7 mouse cellular contexts compared by ENCODE assay signal in the genomic region with DNA sequence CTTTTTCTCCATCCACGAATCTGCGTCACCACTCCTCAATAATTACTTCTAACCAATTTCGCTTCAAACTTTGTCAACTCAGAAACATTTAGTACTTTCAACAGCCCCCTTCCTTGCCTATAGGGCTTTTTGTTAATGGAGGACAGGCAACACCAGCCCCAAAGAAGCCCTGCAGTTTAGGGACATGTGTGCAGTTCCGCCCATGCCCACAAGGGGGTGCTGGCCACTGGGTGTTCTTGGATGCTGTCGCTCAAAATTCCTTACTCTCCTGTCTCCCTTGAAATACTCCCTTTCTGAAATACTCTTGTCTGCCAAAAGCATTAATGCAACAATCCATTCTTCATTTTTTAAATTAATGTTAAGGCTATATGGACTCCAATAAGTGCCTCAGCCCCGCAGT.
DNase-seq lines count a peak whose midpoint lies in the region; ATAC-seq and TF ChIP-seq lines count a peak whose summit lies in the region.

No protein-coding gene starts in this region.

- DNase-seq in midbrain, embryonic 10.5 days (ENCODE audit: low spot score) = peak; percentile 64
- peak; percentile 44 for DNase-seq in MEL-GATA-1-ER (ENCODE audit: extremely low read depth, low read depth)
- peak; percentile 23 to 44 for DNase-seq in frontal cortex, postnatal 25 days (ENCODE audit: low spot score in 2 of 2)
- DNase-seq in left cerebral cortex, adult 2 months (ENCODE audit: extremely low spot score in 1 of 2, low spot score in 2 of 2) = peak; percentile 41 to 51

- no peak overlapping the region for H3K4me2 ChIP-seq in midbrain, embryonic 15.5 days

- 74% methylated on average over 6 of the region's 6 CpGs for WGBS in midbrain, embryonic 10.5 days
- WGBS in midbrain, embryonic 15.5 days = 77% methylated on average over 6 of the region's 6 CpGs
- 66% methylated on average over 6 of the region's 6 CpGs for WGBS in bone marrow, adult 2 months

- H3K9me3 ChIP-seq in midbrain, embryonic 10.5 days (replicated peaks) = no peaks in the 10 kb centered on the region
- H3K9me3 ChIP-seq in midbrain, embryonic 15.5 days = no peaks in the 10 kb centered on the region

- no peak for ATAC-seq in midbrain, embryonic 15.5 days (replicated peaks)
- ATAC-seq in neutrophil, adult 5-6 weeks (ENCODE audit: extremely low read depth, insufficient number of reproducible peaks, low FRiP score, poor library complexity, severe bottlenecking) = 0 out of 2 replicates have a peak, but pooled peaks have one; percentile 42

- no peak for TF ChIP-seq POLR2A in bone marrow, adult 2 months (IDR thresholded peaks at IDR 0.05; ENCODE audit: borderline replicate concordance, control insufficient read depth, low read depth, low read length)

- H3K4me3 ChIP-seq in midbrain, embryonic 10.5 days = no peak overlapping the region
- no peak overlapping the region for H3K4me3 ChIP-seq in midbrain, embryonic 15.5 days
- H3K4me3 ChIP-seq in bone marrow, adult 2 months (replicated peaks; ENCODE audit: control insufficient read depth, low read depth, low read length) = no peak overlapping the region
- H3K4me3 ChIP-seq in left cerebral cortex, adult 2 months = no peak overlapping the region

- intact Hi-C loops in left cerebral cortex, adult 2 months (cut with DNase I) = loop anchor here (5.0 kb wide), 2 partner anchors 147 to 402 kb away; partner anchors contain the start of gene Crim1

- TF ChIP-seq CTCF in bone marrow, adult 2 months (IDR thresholded peaks at IDR 0.05; ENCODE audit: control insufficient read depth, insufficient read depth, low read length) = peak; percentile 93
- TF ChIP-seq CTCF in left cerebral cortex, adult 2 months (IDR thresholded peaks at IDR 0.05) = peak; percentile 79

- H3K27ac ChIP-seq in midbrain, embryonic 10.5 days (replicated peaks) = 0 out of 2 replicates have a peak overlapping the region, but pooled peaks have one; percentile 23
- H3K27ac ChIP-seq in midbrain, embryonic 15.5 days = no peak overlapping the region
- H3K27ac ChIP-seq in bone marrow, adult 2 months (ENCODE audit: control insufficient read depth, insufficient read depth, low read depth, low read length, poor library complexity) = no peak overlapping the region
- no peak overlapping the region for H3K27ac ChIP-seq in left cerebral cortex, adult 2 months

- H3K27me3 ChIP-seq in midbrain, embryonic 10.5 days (ENCODE audit: low read depth, poor library complexity, severe bottlenecking) = no peaks in the 10 kb centered on the region
- H3K27me3 ChIP-seq in midbrain, embryonic 15.5 days (replicated peaks) = no peaks in the 10 kb centered on the region

- H3K9ac ChIP-seq in midbrain, embryonic 15.5 days = no peak overlapping the region

- no peaks in the 10 kb centered on the region for H3K36me3 ChIP-seq in midbrain, embryonic 10.5 days
- no peaks in the 10 kb centered on the region for H3K36me3 ChIP-seq in midbrain, embryonic 15.5 days (replicated peaks)

- H3K4me1 ChIP-seq in midbrain, embryonic 10.5 days = peaks cover 18% of the 10 kb centered on the region
- H3K4me1 ChIP-seq in midbrain, embryonic 15.5 days = peaks cover 9% of the 10 kb centered on the region; the same call in 1 of the 2 replicates
- no peaks in the 10 kb centered on the region for H3K4me1 ChIP-seq in bone marrow, adult 2 months (ENCODE audit: control insufficient read depth, insufficient read depth, low read length)
